ENCODE assay signal across 8 mouse cellular contexts in genomic region chr12:31635240-31635607, GRCm38 (mm10). TPM values are rescaled to one million over a fixed set of nuclear protein-coding genes. Genes with fewer than 3 reads are reported as not detected.
DNase-seq lines count a peak whose midpoint lies in the region; ATAC-seq and TF ChIP-seq lines count a peak whose summit lies in the region.

No protein-coding gene starts in this region.

- 0 out of 2 replicates have a peak, but pooled peaks cover 3% of the 10 kb centered on the region for H3K36me3 ChIP-seq in embryonic facial prominence, embryonic 13.5 days
- H3K36me3 ChIP-seq in hindbrain, postnatal 0 days (ENCODE audit: insufficient read depth, low read length): no peaks in the 10 kb centered on the region
- H3K36me3 ChIP-seq in midbrain, embryonic 15.5 days (replicated peaks): no peaks in the 10 kb centered on the region

- ATAC-seq in embryonic facial prominence, embryonic 13.5 days (ENCODE audit: insufficient number of reproducible peaks, insufficient read depth, low FRiP score, low TSS enrichment, low read depth): 0 out of 2 replicates have a peak, but pooled peaks have one; percentile 10
- ATAC-seq in hindbrain, postnatal 0 days: no peak; the same call in 1 of the 2 replicates
- ATAC-seq in midbrain, embryonic 15.5 days (replicated peaks): peak; percentile 27

- 87% methylated on average over 3 of the region's 3 CpGs for WGBS in embryonic facial prominence, embryonic 13.5 days
- WGBS in hindbrain, postnatal 0 days: 71% methylated on average over 3 of the region's 3 CpGs
- WGBS in midbrain, embryonic 15.5 days: 81% methylated on average over 3 of the region's 3 CpGs

- peak overlapping the region; percentile 63; the same call in 1 of the 2 replicates for H3K4me3 ChIP-seq in layer of hippocampus, adult 2 months
- H3K4me3 ChIP-seq in embryonic facial prominence, embryonic 13.5 days: peak overlapping the region; percentile 64; the same call in 1 of the 2 replicates
- H3K4me3 ChIP-seq in hindbrain, postnatal 0 days (ENCODE audit: low read length): no peak overlapping the region
- H3K4me3 ChIP-seq in midbrain, embryonic 15.5 days: peak overlapping the region; percentile 53; the same call in 1 of the 2 replicates

- peaks cover 12% of the 10 kb centered on the region for H3K4me1 ChIP-seq in embryonic facial prominence, embryonic 13.5 days
- peaks cover 6% of the 10 kb centered on the region for H3K4me1 ChIP-seq in hindbrain, postnatal 0 days (ENCODE audit: insufficient read depth, low read length)
- peaks cover 15% of the 10 kb centered on the region; the same call in 1 of the 2 replicates for H3K4me1 ChIP-seq in midbrain, embryonic 15.5 days

- DNase-seq in layer of hippocampus, adult 2 months (ENCODE audit: low spot score in 2 of 2): no peak
- DNase-seq in layer of hippocampus, postnatal 36 days: no peak
- no peak for DNase-seq in hindbrain, postnatal 0 days (ENCODE audit: low spot score)
- DNase-seq in adrenal gland, postnatal 36 days: no peak
- no peak for DNase-seq in right cerebral cortex, postnatal 25 days
- DNase-seq in kidney, postnatal 10 days: no peak

- H3K9ac ChIP-seq in embryonic facial prominence, embryonic 13.5 days: no peak overlapping the region
- peak overlapping the region; percentile 76; the same call in 1 of the 2 replicates for H3K9ac ChIP-seq in hindbrain, postnatal 0 days (replicated peaks; ENCODE audit: low read length)
- H3K9ac ChIP-seq in midbrain, embryonic 15.5 days: no peak overlapping the region

- peak overlapping the region; percentile 75 for H3K4me2 ChIP-seq in embryonic facial prominence, embryonic 13.5 days
- peak overlapping the region; percentile 78 for H3K4me2 ChIP-seq in hindbrain, postnatal 0 days (ENCODE audit: low read depth, low read length)
- peak overlapping the region; percentile 86; the same call in 1 of the 2 replicates for H3K4me2 ChIP-seq in midbrain, embryonic 15.5 days

- 0 out of 2 replicates have a peak, but pooled peaks have one; percentile 7 for TF ChIP-seq CTCF in layer of hippocampus, adult 2 months (conservative IDR thresholded peaks at IDR 0.05)
- TF ChIP-seq CTCF in hindbrain, postnatal 0 days (IDR thresholded peaks at IDR 0.05; ENCODE audit: low read depth): no peak

- H3K27me3 ChIP-seq in embryonic facial prominence, embryonic 13.5 days: no peaks in the 10 kb centered on the region
- no peaks in the 10 kb centered on the region for H3K27me3 ChIP-seq in hindbrain, postnatal 0 days (ENCODE audit: insufficient read depth, low read length)
- H3K27me3 ChIP-seq in midbrain, embryonic 15.5 days (replicated peaks): no peaks in the 10 kb centered on the region

- no peaks in the 10 kb centered on the region for H3K9me3 ChIP-seq in embryonic facial prominence, embryonic 13.5 days
- no peaks in the 10 kb centered on the region for H3K9me3 ChIP-seq in hindbrain, postnatal 0 days (ENCODE audit: low read length)
- no peaks in the 10 kb centered on the region for H3K9me3 ChIP-seq in midbrain, embryonic 15.5 days

- peak overlapping the region; percentile 93; the same call in 1 of the 2 replicates for H3K27ac ChIP-seq in layer of hippocampus, adult 2 months
- no peak overlapping the region; the same call in 1 of the 2 replicates for H3K27ac ChIP-seq in embryonic facial prominence, embryonic 13.5 days
- peak overlapping the region; percentile 80; the same call in 1 of the 2 replicates for H3K27ac ChIP-seq in hindbrain, postnatal 0 days
- no peak overlapping the region for H3K27ac ChIP-seq in midbrain, embryonic 15.5 days

RNA-seq across cellular contexts. Expression of gene Bcap29, which starts 0.8 kb away (rescaled TPM):
- 10 to 100 TPM; 38.5 to 39.6 TPM for total RNA-seq in layer of hippocampus, adult 2 months (2021)
- total RNA-seq in layer of hippocampus, postnatal 36 days (2021): 10 to 100 TPM; 35.1 to 42.4 TPM
- polyA plus RNA-seq in embryonic facial prominence, embryonic 13.5 days (2015; fragmentation: Nextera tagmentation; extraction: Ambion mirVana): 31.8 and 32.7 TPM in 2 replicates
- 5.1 and 9.6 TPM in 2 replicates for total RNA-seq in hindbrain, postnatal 0 days (2014; rRNA removed)
- polyA plus RNA-seq in hindbrain, postnatal 0 days (2015; fragmentation: Nextera tagmentation; extraction: Ambion mirVana): 38.2 and 39.1 TPM in 2 replicates
- 23.5 and 25.7 TPM in 2 replicates for polyA plus RNA-seq in midbrain, embryonic 15.5 days (2015; fragmentation: Nextera tagmentation; extraction: Ambion mirVana)
- 10 to 100 TPM; 17.9 to 27.4 TPM for total RNA-seq in adrenal gland, postnatal 36 days (2021)

RNA-seq across cellular contexts. Expression of gene Dus4l, which starts 19.4 kb away (rescaled TPM):
- total RNA-seq in layer of hippocampus, adult 2 months (2021): 10 to 100 TPM; 12.6 to 13.2 TPM
- 1 to 10 TPM; 8.1 to 8.6 TPM for total RNA-seq in layer of hippocampus, postnatal 36 days (2021)
- polyA plus RNA-seq in embryonic facial prominence, embryonic 13.5 days (2015; fragmentation: Nextera tagmentation; extraction: Ambion mirVana): 14.7 and 15.8 TPM in 2 replicates
- 1.4 and 2.2 TPM in 2 replicates for total RNA-seq in hindbrain, postnatal 0 days (2014; rRNA removed)
- polyA plus RNA-seq in hindbrain, postnatal 0 days (2015; fragmentation: Nextera tagmentation; extraction: Ambion mirVana): 7.7 and 8.7 TPM in 2 replicates
- polyA plus RNA-seq in midbrain, embryonic 15.5 days (2015; fragmentation: Nextera tagmentation; extraction: Ambion mirVana): 6.2 and 7.2 TPM in 2 replicates
- total RNA-seq in adrenal gland, postnatal 36 days (2021): 1 to 10 TPM; 7.3 to 9.2 TPM

RNA-seq across cellular contexts. Expression of gene Cog5, which starts 19.4 kb away (rescaled TPM):
- 10 to 100 TPM; 59.6 to 63.8 TPM for total RNA-seq in layer of hippocampus, adult 2 months (2021)
- total RNA-seq in layer of hippocampus, postnatal 36 days (2021): 10 to 100 TPM; 60.4 to 62.2 TPM
- 38.7 and 41.2 TPM in 2 replicates for polyA plus RNA-seq in embryonic facial prominence, embryonic 13.5 days (2015; fragmentation: Nextera tagmentation; extraction: Ambion mirVana)
- total RNA-seq in hindbrain, postnatal 0 days (2014; rRNA removed): 38.3 and 46.9 TPM in 2 replicates
- 17.6 and 18.4 TPM in 2 replicates for polyA plus RNA-seq in hindbrain, postnatal 0 days (2015; fragmentation: Nextera tagmentation; extraction: Ambion mirVana)
- 26.1 and 28.4 TPM in 2 replicates for polyA plus RNA-seq in midbrain, embryonic 15.5 days (2015; fragmentation: Nextera tagmentation; extraction: Ambion mirVana)
- total RNA-seq in adrenal gland, postnatal 36 days (2021): 10 to 100 TPM; 35.5 to 44.6 TPM

Comparison
In these comparisons a context has a peak if more than half of its experiments do, and no peak if none do; other contexts are left out.
1. H3K27ac ChIP-seq: peak in layer of hippocampus, adult 2 months (single experiment) and hindbrain, postnatal 0 days (single experiment); none in embryonic facial prominence, embryonic 13.5 days (single experiment) and midbrain, embryonic 15.5 days (single experiment).
2. Peak in every context shown above with its lines, with median percentiles within 50 percentile points of each other: H3K4me2 ChIP-seq.